Mouse (Mus musculus) small intestine, adult 2 months (tissue): Measurements from ENCODE around the gene Arhgef3. TPM values are rescaled to one million over a fixed set of nuclear protein-coding genes. Genes with fewer than 3 reads are reported as not detected.
A peak's percentile ranks its signal among the peaks of the same experiment; 100 is the strongest.

ENCODE experiments used
- H3K27ac ChIP-seq: fragments of 200-500 bp; 2 replicates; pipeline ENCODE4 v1.5.1; 2012; ENCODE audit warnings: low read depth, low read length, control low read depth, inconsistent platforms; ENCODE audit not compliant: insufficient read depth
- H3K27me3 ChIP-seq: fragments of 200-500 bp; 2 replicates; pipeline ENCODE4 v1.6.1; 2012; ENCODE audit warnings: mild to moderate bottlenecking, moderate library complexity, low read length, inconsistent platforms; ENCODE audit not compliant: control insufficient read depth, insufficient read depth
- H3K36me3 ChIP-seq: fragments of 200-500 bp; 2 replicates; pipeline ENCODE4 v1.6.1; 2012; ENCODE audit warnings: mild to moderate bottlenecking, low read length, control low read depth, inconsistent platforms; ENCODE audit not compliant: control insufficient read depth, insufficient read depth
- H3K4me1 ChIP-seq: fragments of 200-500 bp; 2 replicates; pipeline ENCODE4 v1.6.1; 2012; ENCODE audit warnings: low read length, inconsistent platforms, mixed read lengths; ENCODE audit not compliant: control insufficient read depth, insufficient read depth, insufficient read length
- H3K4me3 ChIP-seq: fragments of 200-500 bp; 2 replicates; pipeline ENCODE4 v1.5.1; 2012; ENCODE audit warnings: low read depth, mild to moderate bottlenecking, control low read depth, inconsistent platforms, low read length, moderate library complexity
- CTCF ChIP-seq: fragments of 200-500 bp; IDR thresholded peaks from 2 replicates; pipeline ENCODE4 v1.5.1; 2012; ENCODE audit warnings: low read depth, mild to moderate bottlenecking, control low read depth, inconsistent platforms, low read length, moderate library complexity, mixed read lengths; ENCODE audit not compliant: insufficient replicate concordance, insufficient read length; ENCODE audit errors: extremely low read depth
- POLR2A ChIP-seq: fragments of 200-500 bp; IDR thresholded peaks from 2 replicates; pipeline ENCODE4 v1.6.1; 2012; ENCODE audit warnings: low read depth, mild to moderate bottlenecking, control low read depth, inconsistent platforms, low read length, moderate library complexity
- WGBS: fragments of 180-500 bp; shearing (Covaris S2); methylation state at CpG from one replicate; pipeline ENCODE4 v1.1.7; 2018; 5-methylcytosine and 5-hydroxymethylcytosine counted together
- polyA plus RNA-seq: library from polyadenylated mRNA; depleted of rRNA; stranded (reverse); fragments of >200 nt; gene quantifications from 2 replicates; pipeline ENCODE4 v1.2.3, GENCODE M21; 2012

The Arhgef3 gene
- polyA plus RNA-seq, 1 experiment: 7.0 TPM

GRCm38 (mm10) chr14:27371669-27372076, 257.0 kb downstream of the Arhgef3 start:
- H3K4me3 ChIP-seq: no peak overlapping the region
- H3K36me3 ChIP-seq: no peaks in the 10 kb centered on the region
- peaks cover 7% of the 10 kb centered on the region for H3K4me1 ChIP-seq
- peak overlapping the region; percentile 51 for H3K27ac ChIP-seq
- H3K27me3 ChIP-seq: no peaks in the 10 kb centered on the region
- WGBS: 71% methylated on average over 8 of the region's 8 CpGs
- TF ChIP-seq POLR2A (no peak), CTCF (no peak)

- Histone ChIP-seq H3K4me3 (no peak overlapping the region), H3K27me3 (no peaks in the 10 kb centered on the region), H3K4me1 (0 out of 2 replicates have a peak, but pooled peaks cover 4% of the 10 kb centered on the region), H3K27ac (no peak overlapping the region), H3K36me3 (no peaks in the 10 kb centered on the region)
- TF ChIP-seq CTCF (no peak), POLR2A (no peak)
- 36% methylated on average over 5 of the region's 5 CpGs for WGBS
These were observed 258.8 kb downstream of the Arhgef3 start for GRCm38 (mm10) chr14:27373498-27373897.

- H3K27me3 ChIP-seq: no peaks in the 10 kb centered on the region
- H3K4me3 ChIP-seq: no peak overlapping the region
- 59% methylated on average over 5 of the region's 5 CpGs for WGBS
- H3K36me3 ChIP-seq: peaks cover 3% of the 10 kb centered on the region
- H3K27ac ChIP-seq: peak overlapping the region; percentile 35
- H3K4me1 ChIP-seq: 0 out of 2 replicates have a peak, but pooled peaks cover 4% of the 10 kb centered on the region
- TF ChIP-seq CTCF: no peak
- TF ChIP-seq POLR2A: no peak
These were observed 261.5 kb downstream of the Arhgef3 start for GRCm38 (mm10) chr14:27376115-27376648.

- H3K4me1 ChIP-seq: 0 out of 2 replicates have a peak, but pooled peaks cover 1% of the 10 kb centered on the region
- no peaks in the 10 kb centered on the region for H3K27me3 ChIP-seq
- H3K36me3 ChIP-seq: peaks cover 3% of the 10 kb centered on the region
- TF ChIP-seq POLR2A (no peak), CTCF (no peak)
- H3K4me3 ChIP-seq: no peak overlapping the region
- WGBS: 93% methylated on average over 7 of the region's 7 CpGs
- no peak overlapping the region for H3K27ac ChIP-seq
These were observed 264.0 kb downstream of the Arhgef3 start for GRCm38 (mm10) chr14:27378669-27379068.

- Histone ChIP-seq H3K27me3 (no peaks in the 10 kb centered on the region), H3K36me3 (peaks cover 3% of the 10 kb centered on the region), H3K4me3 (peak overlapping the region; percentile 57), H3K4me1 (no peaks in the 10 kb centered on the region), H3K27ac (peak overlapping the region; percentile 29)
- TF ChIP-seq POLR2A (no peak), CTCF (no peak)
- WGBS: 80% methylated on average over 12 of the region's 12 CpGs
These were observed 264.7 kb downstream of the Arhgef3 start for GRCm38 (mm10) chr14:27379404-27379803.

- WGBS: 61% methylated on average over 7 of the region's 7 CpGs
These were observed 266.8 kb downstream of the Arhgef3 start for GRCm38 (mm10) chr14:27381459-27381858.

GRCm38 (mm10) chr14:27383321-27383830, 268.7 kb downstream of the Arhgef3 start:
- H3K27ac ChIP-seq: no peak overlapping the region
- no peaks in the 10 kb centered on the region for H3K27me3 ChIP-seq
- H3K4me1 ChIP-seq: no peaks in the 10 kb centered on the region
- 86% methylated on average over 5 of the region's 5 CpGs for WGBS
- peaks cover 7% of the 10 kb centered on the region for H3K36me3 ChIP-seq
- TF ChIP-seq CTCF (no peak), POLR2A (no peak)
- no peak overlapping the region for H3K4me3 ChIP-seq

More at GRCm38 (mm10) chr14:27381459-27381858, 266.8 kb downstream of the Arhgef3 start:
- TF ChIP-seq CTCF: no peak
- TF ChIP-seq POLR2A: no peak
- Histone ChIP-seq H3K27ac (no peak overlapping the region), H3K27me3 (no peaks in the 10 kb centered on the region), H3K4me3 (no peak overlapping the region), H3K4me1 (no peaks in the 10 kb centered on the region), H3K36me3 (peaks cover 5% of the 10 kb centered on the region)
